Mouse (Mus musculus) MEL-GATA-1-ER (cell line): ENCODE measurements around the gene Syn2.
A peak's percentile ranks its signal among the peaks of the same experiment; 100 is the strongest.

ENCODE experiments used
- DNase-seq: peaks from one replicate; pipeline ENCODE4 v3.0.0-alpha.2; 2012; ENCODE audit warnings: low read depth; ENCODE audit errors: extremely low read depth

Syn2 gene

DNA sequence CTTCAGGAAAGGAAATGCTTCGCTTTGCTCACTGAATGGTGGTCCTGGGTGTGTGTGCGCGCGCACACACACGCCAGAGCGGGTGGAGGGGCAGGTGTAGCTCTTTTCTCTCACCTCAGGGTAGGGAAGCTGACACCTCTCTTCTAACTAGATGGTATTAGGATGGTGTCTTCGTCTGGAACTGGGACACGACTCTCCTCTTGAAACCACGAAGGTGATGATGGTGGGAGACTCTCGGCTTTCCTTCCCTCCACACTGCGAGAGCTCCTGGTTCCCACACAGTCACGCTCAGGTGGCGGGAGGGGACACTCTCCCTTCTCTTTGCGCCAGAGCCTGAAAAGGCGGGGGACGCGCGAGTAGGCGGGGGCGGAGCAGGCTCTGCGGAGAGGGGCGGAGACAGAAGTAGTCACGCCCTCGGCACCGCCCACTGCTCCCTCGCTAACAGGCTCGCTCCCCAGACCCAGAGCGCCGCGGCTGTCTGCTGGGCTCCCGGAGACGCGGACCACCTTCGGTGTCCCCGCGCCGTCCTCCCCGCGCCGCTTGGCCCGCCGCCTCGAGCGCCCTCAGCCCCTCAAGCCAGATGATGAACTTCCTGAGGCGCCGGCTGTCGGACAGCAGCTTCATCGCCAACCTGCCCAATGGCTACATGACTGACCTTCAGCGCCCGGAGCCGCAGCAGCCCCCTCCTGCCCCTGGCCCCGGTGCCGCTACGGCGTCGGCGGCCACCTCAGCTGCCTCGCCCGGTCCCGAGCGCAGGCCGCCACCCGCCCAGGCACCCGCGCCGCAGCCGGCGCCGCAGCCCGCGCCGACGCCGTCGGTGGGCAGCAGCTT lies at the start of gene Syn2:
Gene Syn2 (plus strand): TSS at position 402 of the 831 bp plus-strand sequence.
- no peak for DNase-seq

DNA sequence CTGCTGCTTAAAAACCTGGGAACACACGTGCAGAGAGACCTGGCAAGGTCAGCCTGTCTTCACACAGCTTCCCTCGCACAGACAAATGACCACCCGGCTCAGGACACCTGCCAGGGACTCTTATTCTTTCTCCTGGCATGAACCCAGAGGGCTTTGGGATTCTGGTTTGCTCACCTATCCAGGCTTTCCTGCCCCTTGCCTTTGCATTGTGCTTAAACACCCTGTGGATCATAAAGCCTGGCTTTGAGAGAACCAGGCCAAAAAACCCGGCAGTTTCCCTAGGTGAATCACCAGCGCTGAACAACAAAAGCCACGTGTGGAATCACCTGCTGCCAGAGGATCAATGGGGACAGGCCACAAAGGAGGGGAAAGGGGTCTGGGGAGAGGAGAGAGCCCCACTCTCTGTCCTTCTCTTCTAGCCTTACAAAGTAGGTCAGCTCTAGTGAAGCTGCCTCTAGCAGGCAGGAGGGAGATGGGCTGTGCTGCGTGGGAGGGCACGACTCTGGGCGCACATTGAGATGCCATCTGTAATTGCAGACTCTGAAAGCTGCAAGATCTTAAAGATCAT lies 49.3 kb upstream of the Syn2 start:
- no peak for DNase-seq

DNA sequence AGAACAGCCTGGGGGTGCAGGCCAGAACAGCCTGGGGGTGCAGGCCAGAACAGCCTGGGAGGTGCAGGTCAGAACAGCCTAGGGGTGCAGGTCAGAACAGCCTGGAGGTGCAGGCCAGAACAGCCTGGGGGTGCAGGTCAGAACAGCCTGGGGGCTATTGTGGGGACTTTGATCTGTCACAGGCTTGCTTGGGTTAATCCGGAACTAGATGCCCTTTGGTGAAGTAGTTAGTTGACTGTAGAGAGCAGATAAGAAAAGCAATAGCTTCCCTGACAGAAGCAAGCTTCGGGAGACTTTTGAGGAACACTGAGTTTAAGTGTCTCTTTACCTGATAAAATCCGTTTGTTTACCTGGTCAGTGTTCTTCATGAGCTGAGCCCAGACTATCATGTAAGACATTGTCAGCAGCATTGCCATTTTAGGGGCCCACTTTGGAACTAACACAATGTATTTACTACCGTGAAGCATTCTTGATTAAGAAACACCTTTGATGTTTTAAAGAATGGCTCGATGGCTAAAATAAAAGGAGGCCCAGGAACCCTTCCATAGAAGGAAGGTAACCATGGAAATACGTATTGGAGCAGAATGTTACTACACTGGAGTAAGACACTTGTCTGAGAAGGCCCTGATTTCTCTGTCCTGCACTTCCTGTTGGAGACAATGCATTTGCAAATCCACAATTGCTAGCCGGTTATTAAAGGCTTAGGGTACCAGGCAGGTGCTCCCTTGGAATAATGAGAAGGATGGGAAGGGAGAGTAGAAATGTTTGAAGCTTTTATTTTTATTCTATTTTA lies 46.2 kb upstream of the Syn2 start:
- no peak for DNase-seq

DNA sequence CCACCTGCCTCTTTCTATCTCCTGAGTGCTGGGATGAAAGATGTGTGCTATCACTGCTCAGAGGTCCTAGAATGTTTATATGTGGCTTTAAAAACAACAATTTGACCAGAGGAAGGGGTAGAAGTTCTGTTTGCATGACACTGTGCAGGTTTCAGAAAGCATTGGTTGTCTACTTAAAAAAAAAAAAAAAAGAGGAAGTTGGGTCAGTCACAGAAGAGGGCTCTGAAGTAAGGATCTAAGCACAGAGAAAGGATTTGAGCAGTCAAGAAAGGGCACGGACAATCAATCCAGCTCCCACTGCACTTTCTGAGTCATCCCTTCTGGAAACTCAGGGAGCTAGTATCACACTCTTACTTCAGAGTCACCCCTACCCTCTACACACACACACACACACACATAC lies 43.0 kb upstream of the Syn2 start:
- DNase-seq, result peak; percentile 20

DNA sequence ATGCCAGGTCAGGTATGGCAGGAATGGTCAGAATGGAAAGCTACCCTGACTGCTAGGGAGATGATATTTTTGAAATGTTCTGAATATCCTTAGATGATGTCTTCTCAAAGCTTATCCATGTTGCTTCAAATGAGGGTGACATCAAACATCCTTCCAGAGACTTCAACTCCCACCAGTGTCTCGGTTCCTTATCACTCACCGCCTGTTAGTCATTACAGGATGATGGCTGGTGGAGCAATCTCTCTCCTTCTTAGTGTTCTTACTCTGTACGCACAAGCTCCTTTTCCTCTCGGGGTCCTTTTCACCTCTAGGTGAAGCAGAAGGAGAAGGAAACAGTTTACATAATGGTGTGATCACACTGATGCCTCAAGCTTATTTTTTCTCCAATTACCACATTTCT lies 32.2 kb upstream of the Syn2 start:
- no peak for DNase-seq

DNA sequence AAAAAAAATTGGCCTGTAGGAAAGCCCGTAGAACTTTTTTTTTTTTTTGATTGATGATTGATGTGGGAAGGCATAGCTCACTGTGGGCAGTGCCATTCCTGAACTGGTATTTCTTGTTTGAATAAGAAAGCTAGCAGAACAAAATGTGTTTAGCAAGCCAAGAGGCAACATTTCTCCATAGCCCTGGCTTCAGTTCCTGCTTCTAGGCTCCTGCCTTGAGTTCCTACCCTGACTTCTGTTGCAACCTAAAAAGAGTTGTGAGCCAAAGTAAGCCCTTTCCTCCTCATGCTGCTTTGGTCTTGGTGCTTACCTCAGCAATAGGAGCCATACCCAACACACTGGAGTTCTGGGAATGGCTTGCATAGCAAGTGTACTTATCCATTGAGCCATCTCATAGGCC lies 23.3 kb upstream of the Syn2 start:
- no peak for DNase-seq

DNA sequence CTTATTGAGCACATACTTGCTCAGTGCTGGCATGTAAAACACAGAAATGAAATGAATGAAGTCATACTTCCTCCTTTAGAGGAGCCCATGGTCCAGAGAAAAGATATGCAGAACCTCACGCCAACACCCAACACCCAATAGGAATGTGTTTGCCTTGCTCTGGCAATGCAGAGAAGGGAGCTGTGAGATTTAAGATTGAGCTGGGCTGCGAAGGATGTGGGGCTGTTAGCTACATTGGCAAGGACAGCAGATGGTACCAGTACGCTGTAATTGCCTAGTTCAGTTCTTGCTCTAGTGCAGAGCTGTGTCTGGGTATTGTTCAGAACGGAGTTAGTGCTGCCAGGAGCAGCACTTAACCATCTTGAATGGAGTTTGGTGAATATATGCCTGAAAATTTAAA lies 12.5 kb upstream of the Syn2 start:
- no peak for DNase-seq

DNA sequence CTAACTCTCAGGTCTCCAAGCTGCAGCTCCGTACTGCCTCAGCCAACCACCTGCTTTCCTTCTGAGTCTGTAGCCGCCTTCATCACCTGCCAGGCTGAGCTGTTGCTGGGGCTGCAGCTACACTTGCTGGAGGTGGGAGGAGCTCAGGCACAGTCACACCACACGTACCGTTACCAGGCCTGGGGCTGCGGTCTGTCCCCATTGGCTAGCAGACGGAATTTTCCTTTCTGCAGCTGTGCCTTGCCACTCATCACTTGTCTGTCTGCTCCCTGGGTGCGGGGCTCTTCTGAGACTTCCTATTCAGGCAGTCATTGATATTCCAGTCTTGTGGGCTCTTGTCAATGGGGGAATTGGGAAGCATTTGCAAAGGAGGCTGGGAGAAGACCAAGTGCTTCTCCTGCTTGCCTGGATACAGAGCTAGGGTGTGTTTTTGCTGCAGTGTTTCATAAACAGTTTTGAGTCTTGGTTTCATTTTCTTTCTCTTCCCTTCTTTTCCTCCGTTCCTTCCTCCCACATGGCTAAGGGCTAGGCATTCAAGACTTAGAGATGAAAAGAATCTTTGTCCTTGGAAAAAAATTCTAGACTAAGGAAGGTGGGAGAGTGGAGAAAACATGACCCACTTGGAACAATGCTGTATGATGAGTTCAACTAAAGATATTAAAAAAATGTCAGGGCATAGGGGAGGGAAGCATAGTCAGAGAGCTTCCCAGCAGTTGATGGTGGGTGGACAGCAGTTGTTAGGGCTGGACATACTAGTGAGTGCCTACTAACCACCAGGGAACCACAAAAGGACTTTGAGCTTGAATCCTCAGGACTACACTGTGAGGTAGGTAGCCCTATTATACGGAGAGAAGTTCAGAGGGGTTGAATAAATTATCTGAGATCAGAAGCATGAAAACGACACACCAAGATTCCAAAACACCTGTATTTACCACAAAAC lies 11.2 kb upstream of the Syn2 start:
- peak; percentile 19 for DNase-seq

DNA sequence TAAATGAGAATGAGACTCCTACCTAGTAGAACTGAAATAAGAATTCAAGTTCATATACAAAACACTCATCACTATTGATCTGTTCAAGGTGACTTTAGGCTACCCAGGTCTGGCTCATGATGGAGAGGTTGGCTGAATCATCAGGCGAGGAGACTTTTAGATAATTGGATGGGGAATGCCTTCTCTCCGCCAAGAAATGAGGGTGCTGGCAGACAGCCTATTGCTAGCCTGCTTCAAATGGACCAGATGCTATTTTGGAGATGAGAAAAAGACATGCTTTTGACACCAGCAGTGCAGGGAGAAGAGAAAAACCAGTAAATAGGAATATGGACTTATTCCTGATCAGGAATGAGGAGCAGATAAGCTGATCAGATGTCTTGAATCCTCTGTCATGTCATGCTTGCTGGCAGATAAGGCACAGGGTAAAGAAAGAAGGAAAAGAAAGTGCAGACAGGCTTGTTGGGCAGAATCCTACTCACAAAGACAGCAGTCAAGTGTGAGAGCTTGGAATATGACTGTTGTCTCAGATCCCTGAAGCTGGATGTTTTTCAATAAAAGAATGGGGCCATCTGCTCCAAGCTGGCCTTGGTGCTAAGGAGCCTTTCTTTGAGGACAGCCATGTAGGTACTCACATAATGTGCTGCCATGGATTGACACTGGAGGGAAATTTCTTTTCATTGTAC lies 9.9 kb upstream of the Syn2 start:
- no peak for DNase-seq

DNA sequence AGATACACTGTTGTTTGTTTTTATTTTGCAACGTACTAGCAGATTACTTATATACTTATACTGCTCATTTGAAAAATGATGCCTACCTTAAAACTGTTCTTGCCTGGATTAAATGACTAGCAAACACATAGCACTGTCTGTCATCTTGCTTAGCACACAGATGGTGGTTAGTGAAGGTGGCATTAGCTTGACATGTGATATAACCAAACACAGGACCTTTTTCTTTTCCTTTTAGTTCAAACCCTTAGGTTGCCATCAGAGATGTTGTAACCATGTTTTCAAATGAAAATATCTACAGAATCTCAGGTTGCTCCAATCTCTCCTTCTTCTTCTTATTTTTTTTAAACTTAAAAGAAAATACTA lies 9.4 kb upstream of the Syn2 start:
- no peak for DNase-seq

DNA sequence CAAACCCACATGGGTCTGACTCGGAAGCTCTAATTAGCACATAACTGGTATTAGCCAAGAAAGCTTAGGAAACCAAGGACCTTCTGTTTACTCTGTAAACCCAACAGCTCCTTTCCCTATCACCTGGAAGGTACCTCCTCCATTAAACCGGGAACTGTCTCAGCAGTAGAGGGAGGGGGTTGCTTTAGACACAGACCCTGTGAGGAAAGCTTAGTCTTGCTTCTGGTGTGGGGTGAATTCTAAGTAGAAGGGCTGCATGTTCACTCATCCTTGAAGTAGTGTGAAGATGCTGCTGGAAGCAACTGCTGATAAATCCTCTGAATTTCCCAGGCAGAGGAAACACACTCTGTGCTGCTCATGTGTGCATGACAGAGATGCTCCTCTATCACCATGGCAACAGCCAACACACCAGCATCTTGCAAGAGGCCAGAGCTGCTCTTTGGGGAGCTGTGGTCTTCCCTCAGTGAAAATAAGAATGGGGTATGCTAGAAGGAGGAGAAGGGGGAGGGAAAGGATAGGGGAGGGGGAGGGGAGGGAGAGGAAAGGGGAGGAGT lies 8.4 kb upstream of the Syn2 start:
- no peak for DNase-seq

DNA sequence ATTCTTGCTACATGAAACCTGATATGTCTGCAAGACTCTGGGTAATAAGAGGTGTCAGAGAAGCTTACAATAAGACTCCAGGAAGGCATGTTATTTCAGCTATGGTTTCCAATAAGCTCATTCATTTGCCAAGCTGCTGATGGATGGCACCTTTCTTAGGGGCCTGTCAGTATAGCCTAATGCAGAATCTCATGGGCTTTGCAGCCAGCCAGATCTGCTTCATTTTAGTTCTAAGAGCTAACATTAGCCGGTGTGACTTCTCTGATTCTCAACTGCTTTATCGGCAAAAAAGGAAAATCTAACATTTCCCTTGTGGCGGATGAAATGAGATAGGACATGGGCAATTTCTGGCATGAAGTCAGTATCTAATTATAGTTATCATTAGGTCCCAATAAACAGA lies 7.9 kb upstream of the Syn2 start:
- no peak for DNase-seq

DNA sequence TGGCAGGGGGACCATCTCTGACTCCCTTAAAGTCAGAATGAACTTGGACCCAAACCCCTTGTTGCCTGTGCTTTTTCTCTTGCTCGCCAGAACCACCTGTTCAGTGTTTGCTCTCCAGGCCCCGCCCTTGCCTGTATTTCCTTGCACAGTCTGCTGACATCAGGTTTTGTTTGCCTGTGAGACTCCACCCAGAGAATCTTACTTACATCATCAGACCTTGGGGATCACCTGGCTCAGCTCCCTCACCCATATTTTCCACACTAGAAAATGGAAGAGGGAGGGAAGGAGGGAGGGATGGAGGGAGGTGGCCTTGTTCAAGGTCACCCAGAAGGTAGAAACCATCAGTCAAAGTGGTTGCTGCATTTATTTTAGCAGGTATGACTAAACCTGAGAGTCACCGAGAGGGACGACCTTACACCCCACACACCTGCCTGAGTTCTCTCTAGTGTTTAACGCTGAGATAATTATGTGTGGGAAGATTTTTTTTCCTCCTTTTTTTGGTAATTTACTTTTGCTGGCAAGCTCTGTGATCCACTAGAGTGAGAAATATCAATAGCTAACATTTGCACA lies 7.4 kb upstream of the Syn2 start:
- no peak for DNase-seq

DNA sequence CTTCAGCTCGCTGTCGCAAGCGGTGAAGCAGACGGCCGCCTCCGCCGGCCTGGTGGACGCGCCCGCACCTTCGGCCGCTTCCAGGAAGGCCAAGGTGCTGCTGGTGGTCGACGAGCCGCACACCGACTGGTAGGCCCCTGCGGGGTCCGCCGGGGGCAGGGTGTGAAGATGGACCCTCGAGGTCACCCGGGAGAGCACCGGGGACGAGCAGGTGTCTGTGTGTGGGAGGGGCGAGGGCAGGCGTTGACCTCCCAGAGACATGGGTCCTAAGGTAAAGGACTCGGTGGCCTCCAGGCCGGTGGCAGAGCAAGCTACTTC lies 589 bp downstream of the Syn2 start:
- DNase-seq, result no peak

DNA sequence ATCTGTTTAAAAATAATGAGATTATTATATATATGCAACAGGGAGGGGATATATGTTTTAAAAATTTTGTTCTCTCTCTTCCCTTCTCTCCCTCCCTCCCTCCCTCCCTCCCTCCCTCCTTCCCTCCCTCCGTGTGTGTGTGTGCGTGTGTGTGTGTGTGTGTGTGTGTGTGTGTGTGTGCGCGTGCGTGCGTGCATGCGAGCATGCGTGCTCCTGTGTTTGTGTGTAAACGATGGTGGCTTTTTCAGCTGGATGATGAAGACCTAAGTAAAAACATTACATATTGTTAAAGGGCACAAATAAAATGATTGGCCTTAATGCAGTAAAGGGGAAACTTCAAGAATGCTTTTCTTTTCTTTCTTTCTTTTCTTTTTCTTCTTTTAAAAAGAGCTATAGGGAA lies 1.5 kb downstream of the Syn2 start:
- no peak for DNase-seq

DNA sequence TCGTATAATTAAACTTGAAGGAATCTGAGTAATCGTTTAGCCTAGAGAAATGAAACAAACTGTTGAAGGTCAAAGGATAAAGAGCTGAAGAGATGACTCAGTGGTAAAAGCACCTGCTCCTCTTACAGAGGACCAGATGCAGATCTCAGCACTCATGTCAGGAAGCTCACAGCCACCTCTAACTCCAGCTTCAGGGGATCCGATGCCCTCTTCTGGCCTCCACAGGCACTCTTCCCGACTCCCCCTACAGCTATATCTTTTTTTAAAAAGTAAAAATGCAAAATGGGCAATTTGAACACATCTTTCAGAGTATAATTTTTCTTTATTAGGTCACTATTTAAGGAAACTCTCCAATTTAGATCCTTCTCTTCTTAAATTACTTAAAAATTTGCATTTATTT lies 6.7 kb downstream of the Syn2 start:
- DNase-seq, result no peak

DNA sequence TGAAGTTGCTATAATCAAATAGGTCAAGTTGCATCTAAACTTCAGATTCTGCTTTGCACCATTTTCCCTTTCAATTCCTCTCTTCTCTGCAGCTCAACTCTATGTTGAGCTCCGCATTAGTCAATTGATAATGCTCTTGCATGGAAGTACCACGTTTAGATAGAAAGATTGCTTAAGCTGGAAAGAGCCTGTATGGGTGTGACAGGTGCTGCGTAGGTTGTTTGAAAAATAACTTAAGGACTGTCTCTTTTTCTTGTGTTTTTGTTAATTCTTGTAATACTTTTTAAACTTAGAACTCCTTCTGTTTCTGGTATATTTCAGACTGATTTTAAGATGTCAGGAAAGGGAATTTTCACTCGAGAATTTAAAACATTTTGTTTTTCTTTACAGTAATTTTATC lies 26.5 kb downstream of the Syn2 start:
- no peak for DNase-seq

DNA sequence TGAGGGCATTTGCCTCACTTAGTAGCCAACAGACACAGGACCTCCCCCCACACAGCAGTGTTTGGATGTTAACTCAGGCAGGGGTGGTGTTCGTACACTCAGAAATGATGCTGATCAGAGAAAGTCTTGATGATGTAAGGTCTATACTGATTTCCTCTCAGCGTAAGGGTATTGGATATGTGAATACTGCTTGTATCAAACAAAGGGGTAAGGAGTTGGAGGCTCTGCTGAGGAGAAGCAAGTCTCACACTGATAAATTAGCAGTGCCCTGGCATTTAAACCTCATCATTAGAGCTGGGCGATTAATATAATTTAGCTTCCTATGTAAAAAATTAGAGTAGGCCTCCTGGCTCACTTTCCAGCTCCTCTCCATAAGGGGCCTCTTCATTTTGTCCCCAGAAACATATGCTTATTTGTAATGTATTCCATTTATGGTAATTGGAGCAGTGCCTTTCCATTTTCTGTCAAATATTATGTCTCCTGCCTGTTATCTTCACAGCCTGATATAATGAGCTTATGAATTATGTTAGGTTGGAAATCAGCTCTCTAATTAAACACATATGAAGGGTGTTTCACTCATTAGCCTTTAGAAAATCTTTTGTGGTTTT lies 31.3 kb downstream of the Syn2 start:
- no peak for DNase-seq

DNA sequence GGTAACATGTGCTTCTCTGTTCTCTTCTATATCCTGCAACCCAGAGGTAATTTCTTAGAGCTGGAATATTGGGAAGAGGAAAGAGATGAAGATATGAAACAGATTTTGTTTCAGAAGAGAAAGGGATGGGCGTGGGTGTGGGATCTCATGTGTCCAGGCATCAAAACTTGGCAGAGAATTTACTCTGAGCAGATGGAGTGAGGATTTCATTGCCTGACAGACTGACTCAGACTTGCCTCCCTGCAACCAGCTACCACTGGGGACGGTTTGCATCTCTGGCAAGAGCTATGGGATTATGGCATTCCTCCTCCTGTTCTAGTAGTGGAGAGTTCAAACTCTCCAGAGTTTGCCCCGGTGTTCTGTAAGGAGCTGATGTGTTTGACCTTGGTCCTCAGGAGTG lies 34.2 kb downstream of the Syn2 start:
- no peak for DNase-seq

DNA sequence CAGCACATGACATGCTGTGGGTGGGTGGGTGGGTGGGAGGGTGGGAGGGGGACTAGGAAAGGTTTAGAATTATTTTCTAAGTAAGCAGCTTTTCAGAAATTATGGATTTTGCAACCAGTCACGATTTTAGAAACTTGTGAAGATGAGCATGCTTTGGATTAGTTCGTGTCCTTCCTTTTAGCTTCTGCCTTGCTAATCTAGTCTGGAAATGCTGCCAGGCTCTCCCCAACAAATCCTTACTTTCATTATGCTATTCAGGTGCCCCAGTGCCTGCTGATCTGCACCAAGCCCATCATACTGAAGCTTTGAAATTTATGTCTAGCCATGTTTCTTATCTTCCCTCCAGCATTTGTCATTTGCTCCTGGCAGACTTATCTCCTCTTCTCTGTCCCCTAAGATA lies 34.8 kb downstream of the Syn2 start:
- DNase-seq, result no peak
